Mouse (Mus musculus): ENCODE data around the gene Hrct1.

The Hrct1 gene

DNA sequence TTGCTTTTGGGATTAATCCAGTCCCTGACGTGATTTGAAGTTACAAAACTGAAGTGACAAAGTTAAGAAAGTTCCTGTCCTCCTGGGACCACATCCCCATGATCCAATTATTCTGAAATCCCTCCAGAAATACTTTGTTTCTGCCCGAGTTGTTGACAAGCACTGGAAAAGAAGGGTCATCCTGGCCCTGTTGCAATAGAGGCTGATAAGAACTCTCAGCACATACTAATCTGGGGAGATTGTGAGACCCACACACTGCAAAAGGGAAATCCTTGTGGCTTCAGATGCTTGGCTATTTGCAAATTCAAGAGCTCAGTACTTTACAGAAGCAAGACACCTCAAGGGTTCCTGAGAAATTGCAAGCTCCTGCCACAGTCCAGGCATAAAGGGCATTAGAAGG is 45.3 kb downstream of the Hrct1 start:
- DNase-seq (ENCODE audit: low read depth), result no peak

All from induced T-regulatory cell, adult 2 months (primary cell).